Mouse (Mus musculus) lung, postnatal 0 days (tissue): ENCODE measurements at regions not wholly inside any gene's neighbourhood (a gene's known extent, or its start where the extent isn't known, plus 50 kb on each side); places are given as distances from the start of the nearest gene placed in this dataset.

Experiments
- ATAC-seq: fragments of 200-750 bp; cut with Nextera tagmentation; 2 replicates; pipeline ENCODE4 v1.8.0; 2017; ENCODE audit warnings: moderate library complexity
- DNase-seq: peaks from one replicate; pipeline ENCODE4 v3.0.0-alpha.2; 2016; ENCODE audit warnings: low spot score
- H3K27ac ChIP-seq: fragments of 300-500 bp; sonication (generic); 2 replicates; pipeline ENCODE4 v1.5.1; 2014; ENCODE audit warnings: antibody characterized with exemption, mild to moderate bottlenecking, low read length, mixed read lengths
- H3K27me3 ChIP-seq: fragments of 300-500 bp; sonication (generic); replicated peaks from 2 replicates; pipeline ENCODE4 v1.6.1; 2014; ENCODE audit warnings: low read length, mixed read lengths; ENCODE audit not compliant: insufficient read depth
- H3K36me3 ChIP-seq: fragments of 300-500 bp; sonication (generic); 2 replicates; pipeline ENCODE4 v1.6.1; 2014; ENCODE audit warnings: low read length, mixed read lengths; ENCODE audit not compliant: insufficient read depth
- H3K4me1 ChIP-seq: fragments of 300-500 bp; sonication (generic); 2 replicates; pipeline ENCODE4 v1.6.1; 2014; ENCODE audit warnings: antibody characterized with exemption, low read depth, low read length, mixed read lengths; ENCODE audit not compliant: insufficient read depth
- H3K4me2 ChIP-seq: fragments of 300-500 bp; sonication (generic); replicated peaks from 2 replicates; pipeline ENCODE4 v1.6.1; 2014; ENCODE audit warnings: low read depth, mild to moderate bottlenecking, low read length, moderate library complexity, mixed read lengths
- H3K4me3 ChIP-seq: fragments of 300-500 bp; sonication (generic); 2 replicates; pipeline ENCODE4 v1.5.1; 2014; ENCODE audit warnings: low read depth, low read length
- H3K9ac ChIP-seq: fragments of 300-500 bp; sonication (generic); replicated peaks from 2 replicates; pipeline ENCODE4 v1.6.1; 2014; ENCODE audit warnings: low read depth, mild to moderate bottlenecking
- H3K9me3 ChIP-seq: fragments of 300-500 bp; sonication (generic); 2 replicates; pipeline ENCODE4 v1.6.1; 2016; ENCODE audit warnings: low read length, mixed read lengths
- CTCF ChIP-seq: IDR thresholded peaks from 2 replicates; pipeline ENCODE4 v1.5.1; 2016; ENCODE audit warnings: antibody characterized with exemption, mild to moderate bottlenecking
- EP300 ChIP-seq: IDR thresholded peaks from 2 replicates; pipeline ENCODE4 v1.6.1; 2016; ENCODE audit warnings: antibody characterized with exemption, mild to moderate bottlenecking, control low read depth
- WGBS: fragments of 180-500 bp; shearing (Covaris S2); extraction: QIAGEN DNeasy Blood & Tissue Kit; methylation state at CpG from one replicate; pipeline ENCODE4 v1.1.7; 2014; 5-methylcytosine and 5-hydroxymethylcytosine counted together

DNA sequence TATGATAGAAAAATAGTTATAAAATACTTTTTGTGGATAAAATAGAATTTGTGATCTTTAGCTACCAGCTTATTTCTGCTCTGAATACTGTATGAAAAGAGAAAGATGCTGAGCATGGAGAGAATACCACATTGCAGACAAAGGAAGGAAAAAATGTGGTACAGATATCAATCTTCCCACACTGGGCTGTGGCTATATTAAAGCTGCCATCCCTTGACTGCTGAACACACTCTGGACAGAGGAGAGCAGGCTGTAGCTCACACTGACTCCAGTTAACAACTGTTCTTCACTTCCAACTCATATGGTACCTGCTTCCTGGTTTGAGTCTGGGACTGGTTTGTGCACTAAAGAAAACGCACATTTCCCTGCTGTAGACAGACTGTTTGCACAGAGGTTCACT lies 76.7 kb upstream of the Try4 start:
- no peak for TF ChIP-seq EP300
- no peak for TF ChIP-seq CTCF
- no peaks in the 10 kb centered on the region for H3K36me3 ChIP-seq
- H3K4me1 ChIP-seq, result no peaks in the 10 kb centered on the region
- no peaks in the 10 kb centered on the region for H3K27me3 ChIP-seq
- H3K9me3 ChIP-seq, result no peaks in the 10 kb centered on the region
- H3K9ac ChIP-seq, result no peak overlapping the region
- WGBS, result 39% methylated on average over 1 of the region's 1 CpGs
- no peak overlapping the region for H3K4me3 ChIP-seq
- ATAC-seq, result no peak
- no peak overlapping the region for H3K4me2 ChIP-seq
- H3K27ac ChIP-seq, result no peak overlapping the region
- no peak for DNase-seq

DNA sequence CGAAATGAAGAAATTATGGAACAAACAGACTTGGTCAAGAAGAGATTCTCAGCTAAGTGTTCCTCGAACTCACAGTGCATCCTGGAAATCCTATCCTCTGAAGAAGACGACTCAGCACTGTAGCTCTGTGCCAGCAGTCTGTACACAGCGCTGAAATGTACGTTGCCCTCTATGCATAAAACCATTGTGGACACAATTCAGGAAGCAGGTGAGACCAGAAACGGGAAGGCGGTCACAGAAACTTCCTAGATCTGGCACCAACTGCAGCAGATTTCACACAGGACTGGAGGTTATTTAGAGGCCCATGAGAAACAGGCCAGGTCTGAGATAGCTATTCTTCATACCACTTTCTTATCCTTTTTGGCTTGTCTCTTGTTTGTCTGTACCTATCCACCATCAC lies 83.7 kb upstream of the Try4 start:
- no peaks in the 10 kb centered on the region for H3K27me3 ChIP-seq
- H3K4me1 ChIP-seq, result no peaks in the 10 kb centered on the region
- H3K9ac ChIP-seq, result no peak overlapping the region
- TF ChIP-seq CTCF (no peak), EP300 (no peak)
- no peak overlapping the region for H3K4me2 ChIP-seq
- H3K4me3 ChIP-seq, result no peak overlapping the region
- H3K9me3 ChIP-seq, result no peaks in the 10 kb centered on the region
- DNase-seq, result no peak
- no peaks in the 10 kb centered on the region for H3K36me3 ChIP-seq
- ATAC-seq, result no peak
- 73% methylated on average over 7 of the region's 7 CpGs for WGBS
- H3K27ac ChIP-seq, result no peak overlapping the region

DNA sequence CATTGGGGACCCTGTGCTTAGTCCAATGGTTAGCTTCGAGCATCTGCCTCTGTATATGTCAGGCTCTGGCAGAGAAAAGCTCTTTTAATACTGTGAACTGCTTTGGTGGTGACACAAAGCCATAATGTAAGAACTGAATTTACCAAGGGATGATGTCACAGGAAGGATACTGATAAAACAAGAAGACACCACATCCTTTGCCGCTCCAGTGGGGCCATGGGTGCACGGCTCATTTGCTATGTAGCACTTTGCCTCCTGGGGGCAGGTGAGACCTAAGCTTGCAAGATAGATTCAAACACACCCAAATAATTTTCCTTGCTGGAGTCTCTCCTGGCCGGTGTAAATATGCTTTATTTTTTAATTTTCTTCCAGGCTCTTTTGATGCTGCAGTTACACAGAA lies 86.2 kb upstream of the Try4 start:
- H3K27ac ChIP-seq, result no peak overlapping the region
- H3K27me3 ChIP-seq, result no peaks in the 10 kb centered on the region
- no peak overlapping the region for H3K4me3 ChIP-seq
- no peak for TF ChIP-seq EP300
- no peak for TF ChIP-seq CTCF
- ATAC-seq, result no peak
- H3K36me3 ChIP-seq, result no peaks in the 10 kb centered on the region
- 75% methylated on average over 4 of the region's 4 CpGs for WGBS
- DNase-seq, result no peak
- H3K4me1 ChIP-seq, result no peaks in the 10 kb centered on the region
- H3K9ac ChIP-seq, result no peak overlapping the region
- no peaks in the 10 kb centered on the region for H3K9me3 ChIP-seq
- no peak overlapping the region for H3K4me2 ChIP-seq

DNA sequence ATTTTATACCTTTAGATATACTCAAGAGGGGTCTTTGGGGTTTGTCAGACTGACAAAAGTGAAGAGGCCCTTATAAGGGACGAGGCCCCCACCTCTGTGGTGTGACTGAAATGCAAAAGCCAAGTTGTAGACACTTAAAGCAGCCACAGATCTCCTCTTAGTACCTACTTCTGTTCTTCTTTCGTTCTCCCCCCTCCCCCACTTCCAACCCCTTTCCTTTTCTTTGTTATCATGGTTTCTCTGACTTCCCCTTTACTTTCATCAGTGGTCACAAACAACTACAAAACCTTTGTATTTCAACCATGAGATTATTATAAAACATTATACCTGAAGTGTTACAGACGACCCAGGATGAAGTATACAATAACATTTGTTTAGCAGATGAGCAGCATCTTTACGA lies 96.2 kb upstream of the Try4 start:
- H3K9me3 ChIP-seq, result no peaks in the 10 kb centered on the region
- no peak for DNase-seq
- no peaks in the 10 kb centered on the region for H3K36me3 ChIP-seq
- H3K4me2 ChIP-seq, result no peak overlapping the region
- TF ChIP-seq EP300 (no peak), CTCF (no peak)
- no peak overlapping the region for H3K4me3 ChIP-seq
- H3K27me3 ChIP-seq, result no peaks in the 10 kb centered on the region
- no peak overlapping the region for H3K9ac ChIP-seq
- H3K4me1 ChIP-seq, result no peaks in the 10 kb centered on the region
- whole genome bisulfite sequencing, result 55% methylated on average over 4 of the region's 4 CpGs
- no peak overlapping the region for H3K27ac ChIP-seq
- ATAC-seq, result no peak

DNA sequence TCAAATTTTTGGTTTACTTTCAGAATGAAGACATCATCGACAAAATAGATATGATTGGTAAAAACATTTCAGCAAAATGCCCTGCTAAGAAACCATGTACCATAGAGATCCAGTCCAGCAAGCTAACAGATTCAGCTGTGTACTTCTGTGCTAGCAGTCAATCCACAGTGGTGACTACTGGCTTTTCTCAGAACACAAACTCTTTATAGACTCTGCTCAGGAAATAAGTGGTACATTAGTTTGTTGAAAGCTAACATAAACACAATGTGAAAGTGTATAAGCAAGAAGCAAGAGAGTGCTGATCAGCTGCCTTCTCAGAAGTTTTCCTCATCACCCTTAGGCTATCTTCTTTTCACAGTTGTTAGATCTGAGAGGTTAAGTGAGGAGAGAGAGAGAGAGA lies 99.2 kb upstream of the Try4 start:
- TF ChIP-seq EP300, result no peak
- no peak for TF ChIP-seq CTCF
- no peaks in the 10 kb centered on the region for H3K4me1 ChIP-seq
- H3K4me2 ChIP-seq, result no peak overlapping the region
- WGBS, result 82% methylated on average over 1 of the region's 1 CpGs
- no peak overlapping the region for H3K4me3 ChIP-seq
- no peaks in the 10 kb centered on the region for H3K27me3 ChIP-seq
- no peaks in the 10 kb centered on the region for H3K36me3 ChIP-seq
- no peak overlapping the region for H3K27ac ChIP-seq
- no peak for DNase-seq
- H3K9me3 ChIP-seq, result no peaks in the 10 kb centered on the region
- H3K9ac ChIP-seq, result no peak overlapping the region
- ATAC-seq, result no peak

DNA sequence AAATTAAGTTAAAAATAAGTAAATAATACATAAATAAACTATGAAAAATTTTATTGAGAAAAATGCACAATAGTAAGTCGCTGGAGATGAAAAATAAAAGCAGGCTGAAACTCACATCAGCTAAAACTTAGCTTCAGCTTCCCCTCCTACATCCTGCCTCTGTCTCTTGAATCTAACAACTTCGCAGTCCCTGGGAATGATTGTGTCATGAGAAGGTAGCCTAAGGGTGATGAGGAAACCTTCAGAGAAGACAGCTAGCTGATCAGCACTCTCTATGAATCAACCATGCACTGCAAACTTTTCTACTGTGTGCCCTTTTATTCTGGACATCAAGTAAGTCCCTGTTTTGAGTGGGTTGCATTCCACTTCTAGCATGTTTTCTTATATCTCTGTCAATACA lies 99.8 kb upstream of the Try4 start:
- Histone ChIP-seq H3K27ac (no peak overlapping the region), H3K9me3 (no peaks in the 10 kb centered on the region), H3K9ac (no peak overlapping the region), H3K4me3 (no peak overlapping the region), H3K36me3 (no peaks in the 10 kb centered on the region), H3K27me3 (no peaks in the 10 kb centered on the region), H3K4me2 (no peak overlapping the region), H3K4me1 (no peaks in the 10 kb centered on the region)
- no peak for ATAC-seq
- 68% methylated on average over 2 of the region's 2 CpGs for WGBS
- TF ChIP-seq EP300 (no peak), CTCF (no peak)
- DNase-seq, result no peak

DNA sequence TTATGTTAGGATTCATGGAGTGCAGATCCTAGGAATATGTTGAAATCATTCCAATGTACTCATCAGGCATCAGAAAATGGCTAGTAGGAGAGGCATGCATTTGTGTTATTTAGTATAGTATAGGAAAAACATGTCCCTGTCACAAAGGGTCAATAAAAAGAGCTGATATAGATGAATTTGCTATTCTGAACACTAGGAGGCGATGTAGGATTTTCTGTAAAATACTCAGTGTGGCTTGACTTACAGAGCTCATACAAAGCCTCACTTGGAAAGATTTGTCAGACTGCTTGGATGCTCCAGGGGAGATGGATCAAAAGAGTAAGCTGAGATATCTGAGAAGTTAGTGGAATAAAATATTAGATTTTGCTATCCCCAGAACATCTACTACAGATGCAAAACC lies 107.6 kb upstream of the Try4 start:
- Histone ChIP-seq H3K4me3 (no peak overlapping the region), H3K9ac (no peak overlapping the region), H3K9me3 (no peaks in the 10 kb centered on the region), H3K4me1 (no peaks in the 10 kb centered on the region), H3K27ac (no peak overlapping the region), H3K27me3 (no peaks in the 10 kb centered on the region), H3K4me2 (no peak overlapping the region), H3K36me3 (no peaks in the 10 kb centered on the region)
- 55% methylated on average over 1 of the region's 1 CpGs for WGBS
- no peak for TF ChIP-seq EP300
- no peak for TF ChIP-seq CTCF
- ATAC-seq, result no peak
- no peak for DNase-seq
